Comparison of ENCODE assay signal across 9 mouse cellular contexts in the genomic region with DNA sequence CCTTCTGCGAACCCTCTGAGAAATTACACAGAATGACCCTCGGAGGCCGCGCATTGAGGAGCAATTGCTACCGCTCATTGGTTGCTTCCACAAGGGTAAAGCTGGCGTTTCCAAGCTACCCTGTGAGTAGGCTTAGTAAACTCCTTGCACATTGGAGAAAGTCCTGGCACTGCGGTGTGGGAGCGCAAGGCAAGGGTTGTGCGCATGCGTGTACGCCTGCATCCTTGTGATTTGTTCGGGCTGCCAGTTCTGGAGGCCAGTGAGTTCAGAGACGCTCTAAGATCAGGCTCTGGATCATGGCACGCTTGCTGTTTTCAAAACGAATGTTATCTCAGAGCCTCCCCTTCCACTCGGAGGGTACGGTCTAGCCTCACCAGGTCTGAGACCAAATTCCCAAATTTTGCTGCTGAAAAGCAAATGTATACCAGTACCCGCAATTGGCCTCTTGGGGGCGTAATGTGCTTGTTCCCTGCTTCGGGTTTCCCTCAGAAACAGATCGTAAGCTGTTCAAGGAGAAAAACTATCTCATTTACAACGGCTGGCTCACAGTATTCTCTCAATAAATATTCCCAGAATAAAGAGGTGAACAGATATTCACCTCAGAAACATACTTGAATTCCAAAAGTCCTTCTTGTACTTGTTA. TPM values are rescaled to one million over a fixed set of nuclear protein-coding genes. Genes with fewer than 3 reads are reported as not detected.
DNase-seq lines count a peak whose midpoint lies in the region; ATAC-seq and TF ChIP-seq lines count a peak whose summit lies in the region.
"Had no signal": no experiment of that assay in that cellular context is flagged by ENCODE, and none has a peak within 500 bp of the region (broad histone marks: within the 10 kb centered on the region; RNA-seq: fewer than 3 reads in every experiment).

No protein-coding gene starts in this region.

- no peak for ATAC-seq in cerebellum, adult (ENCODE audit: insufficient number of reproducible peaks, low FRiP score, low TSS enrichment)
- ATAC-seq in forebrain, embryonic 15.5 days (replicated peaks), result no peak
- no peak for ATAC-seq in midbrain, embryonic 15.5 days (replicated peaks)

- DNase-seq in cerebellum, adult 2 months, result peak; percentile 19 to 43
- no peak for DNase-seq in left cerebral cortex, adult 2 months (ENCODE audit: extremely low spot score in 1 of 2, low spot score in 2 of 2)
- DNase-seq in left cerebral cortex, adult 8-10 months (ENCODE audit: low spot score in 2 of 2), result no peak
- DNase-seq in adrenal gland, adult 8-10 months, result no peak
- no peak for DNase-seq in layer of hippocampus, adult 11-12 months (ENCODE audit: low spot score)

- no peaks in the 10 kb centered on the region for H3K9me3 ChIP-seq in forebrain, embryonic 15.5 days
- no peaks in the 10 kb centered on the region for H3K9me3 ChIP-seq in midbrain, embryonic 15.5 days

- no peaks in the 10 kb centered on the region for H3K36me3 ChIP-seq in forebrain, embryonic 15.5 days
- H3K36me3 ChIP-seq in midbrain, embryonic 15.5 days (replicated peaks), result no peaks in the 10 kb centered on the region

- peak; percentile 10; the same call in 1 of the 2 replicates for TF ChIP-seq CTCF in cerebellum, adult 2 months (IDR thresholded peaks at IDR 0.05; ENCODE audit: borderline replicate concordance, insufficient read depth, low read depth, low read length)
- TF ChIP-seq CTCF in left cerebral cortex, adult 2 months (IDR thresholded peaks at IDR 0.05), result peak; percentile 28

- H3K4me1 ChIP-seq in cerebellum, adult 2 months (ENCODE audit: control insufficient read depth, insufficient read depth, low read length), result no peaks in the 10 kb centered on the region
- H3K4me1 ChIP-seq in forebrain, embryonic 15.5 days, result no peaks in the 10 kb centered on the region
- peaks cover 15% of the 10 kb centered on the region for H3K4me1 ChIP-seq in midbrain, embryonic 15.5 days

- H3K4me3 ChIP-seq in cerebellum, adult 2 months (replicated peaks; ENCODE audit: insufficient read depth, low read depth, low read length), result peak overlapping the region; percentile 48
- H3K4me3 ChIP-seq in left cerebral cortex, adult 2 months, result no peak overlapping the region
- no peak overlapping the region for H3K4me3 ChIP-seq in forebrain, embryonic 15.5 days
- H3K4me3 ChIP-seq in midbrain, embryonic 15.5 days, result no peak overlapping the region

- no peak overlapping the region for H3K27ac ChIP-seq in cerebellum, adult 2 months (ENCODE audit: insufficient read depth, low read length)
- H3K27ac ChIP-seq in left cerebral cortex, adult 2 months, result no peak overlapping the region
- H3K27ac ChIP-seq in forebrain, embryonic 15.5 days (replicated peaks), result no peak overlapping the region
- H3K27ac ChIP-seq in midbrain, embryonic 15.5 days, result peak overlapping the region; percentile 67

- H3K27me3 ChIP-seq in cerebellum, adult 2 months (ENCODE audit: control insufficient read depth, insufficient read depth, low read length), result no peaks in the 10 kb centered on the region
- no peaks in the 10 kb centered on the region for H3K27me3 ChIP-seq in forebrain, embryonic 15.5 days
- H3K27me3 ChIP-seq in midbrain, embryonic 15.5 days (replicated peaks), result no peaks in the 10 kb centered on the region

- 0 out of 2 replicates have a peak overlapping the region, but pooled peaks have one; percentile 6 for H3K4me2 ChIP-seq in forebrain, embryonic 15.5 days (replicated peaks)
- peak overlapping the region; percentile 21; the same call in 1 of the 2 replicates for H3K4me2 ChIP-seq in midbrain, embryonic 15.5 days
- H3K4me2 ChIP-seq: liver, embryonic 11.5 days had no signal

- intact Hi-C loops in left cerebral cortex, adult 2 months (cut with DNase I), result no loop called here

- 63% methylated on average over 22 of the region's 22 CpGs for WGBS in cerebellum, adult 2 months
- WGBS in forebrain, embryonic 15.5 days, result 74% methylated on average over 22 of the region's 22 CpGs
- 67% methylated on average over 22 of the region's 22 CpGs for WGBS in midbrain, embryonic 15.5 days

- TF ChIP-seq POLR2A in cerebellum, adult 2 months (IDR thresholded peaks at IDR 0.05; ENCODE audit: borderline replicate concordance, insufficient read depth, low read length), result no peak

- H3K9ac ChIP-seq in forebrain, embryonic 15.5 days (replicated peaks), result no peak overlapping the region
- no peak overlapping the region for H3K9ac ChIP-seq in midbrain, embryonic 15.5 days

RNA-seq across cellular contexts. Expression of a gene that starts 2.9 kb away (rescaled TPM):
- polyA plus RNA-seq in cerebellum, adult 2 months (2012; rRNA removed), result 0.30 and 1.1 TPM in 2 replicates
- total RNA-seq in left cerebral cortex, adult 2 months (2021), result 1 to 10 TPM; 1.5 to 2.2 TPM
- 1 to 10 TPM; 1.8 to 2.9 (median 2.2) TPM for total RNA-seq in left cerebral cortex, adult 8-10 months (2022)
- 0.53 and 0.86 TPM in 2 replicates for polyA plus RNA-seq in forebrain, embryonic 15.5 days (2015; fragmentation: Nextera tagmentation; extraction: Ambion mirVana)
- polyA plus RNA-seq in midbrain, embryonic 15.5 days (2015; fragmentation: Nextera tagmentation; extraction: Ambion mirVana), result 1.8 TPM in 2 replicates
- total RNA-seq in adrenal gland, adult 8-10 months (2022), result 1 to 10 TPM in 1 of 4 experiments, under 1 TPM in 3; 0.11 to 1.2 (median 0.58) TPM
- polyA plus RNA-seq: liver, embryonic 11.5 days had no signal

RNA-seq across cellular contexts. Expression of a gene that starts 58.4 kb away (rescaled TPM):
- 1.7 and 2.2 TPM in 2 replicates for polyA plus RNA-seq in cerebellum, adult 2 months (2012; rRNA removed)
- 1 to 10 TPM; 4.0 to 5.0 TPM for total RNA-seq in left cerebral cortex, adult 2 months (2021)
- 1 to 10 TPM; 3.3 to 4.9 (median 3.9) TPM for total RNA-seq in left cerebral cortex, adult 8-10 months (2022)
- polyA plus RNA-seq in forebrain, embryonic 15.5 days (2015; fragmentation: Nextera tagmentation; extraction: Ambion mirVana), result 2.9 and 3.2 TPM in 2 replicates
- 4.5 and 4.9 TPM in 2 replicates for polyA plus RNA-seq in midbrain, embryonic 15.5 days (2015; fragmentation: Nextera tagmentation; extraction: Ambion mirVana)
- 1 to 10 TPM; 1.9 to 5.4 (median 3.0) TPM for total RNA-seq in adrenal gland, adult 8-10 months (2022)

Comparison
In these comparisons a context has a peak if more than half of its experiments do, and no peak if none do; other contexts are left out.
1. DNase-seq: peak in cerebellum, adult 2 months (2 of 2); none in left cerebral cortex, adult 2 months (0 of 2), left cerebral cortex, adult 8-10 months (0 of 2), adrenal gland, adult 8-10 months (single experiment) and layer of hippocampus, adult 11-12 months (single experiment).